Mouse (Mus musculus) c-Kit-positive CD71-negative TER-119-negative erythroid progenitor cells, embryonic 14.5 days (primary cell): Measurements from ENCODE around the gene Ctnnd1.
"Not testable (repeated sequence)": the region's sequence is repeated elsewhere in the genome, so short reads cannot be mapped to it uniquely, and the experiment has no call there.

Source experiments
- DNase-seq: peaks from one replicate; pipeline ENCODE4 v3.0.0-alpha.2; 2013; ENCODE audit warnings: low read depth

The Ctnnd1 gene

DNA sequence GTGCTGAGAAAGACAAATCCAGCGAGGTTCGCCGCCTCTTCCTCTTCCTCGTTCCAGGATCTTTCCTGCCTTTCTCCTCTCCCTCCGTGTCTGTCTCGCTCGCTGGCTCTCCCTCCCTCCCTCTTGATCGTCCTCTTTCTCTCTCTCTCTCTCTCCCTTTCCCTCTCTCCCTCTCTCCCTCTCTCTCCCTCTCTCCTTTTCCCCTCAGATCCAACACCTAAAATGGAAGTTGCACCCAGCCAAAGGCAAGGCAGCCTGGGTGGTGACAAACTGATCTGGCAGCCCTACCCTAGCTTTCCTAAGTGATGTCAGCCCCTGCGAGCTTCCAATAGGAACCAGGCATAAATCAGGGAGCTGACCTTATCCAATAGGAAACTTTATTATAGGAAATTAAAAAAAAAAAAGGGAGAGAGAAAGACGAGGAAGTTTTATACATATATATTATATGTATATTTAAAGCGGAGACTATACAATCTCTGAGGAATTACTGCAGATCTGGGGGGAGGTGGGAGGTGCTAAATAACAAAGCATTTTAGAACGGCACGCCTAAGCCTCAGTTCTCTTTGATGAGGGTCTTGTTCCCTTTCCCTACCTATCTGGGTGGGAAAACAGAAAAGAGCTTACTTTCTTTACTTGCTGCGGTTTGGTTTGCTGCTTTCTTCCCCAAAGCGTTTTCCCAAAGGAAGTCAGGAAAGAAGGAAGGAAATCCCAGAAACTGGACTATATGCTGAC lies at the start of gene Ctnnd1:
TSS of gene Ctnnd1 (minus strand) at position 302 of the 732 bp plus-strand sequence.
- DNase-seq: peak; percentile 70

DNA sequence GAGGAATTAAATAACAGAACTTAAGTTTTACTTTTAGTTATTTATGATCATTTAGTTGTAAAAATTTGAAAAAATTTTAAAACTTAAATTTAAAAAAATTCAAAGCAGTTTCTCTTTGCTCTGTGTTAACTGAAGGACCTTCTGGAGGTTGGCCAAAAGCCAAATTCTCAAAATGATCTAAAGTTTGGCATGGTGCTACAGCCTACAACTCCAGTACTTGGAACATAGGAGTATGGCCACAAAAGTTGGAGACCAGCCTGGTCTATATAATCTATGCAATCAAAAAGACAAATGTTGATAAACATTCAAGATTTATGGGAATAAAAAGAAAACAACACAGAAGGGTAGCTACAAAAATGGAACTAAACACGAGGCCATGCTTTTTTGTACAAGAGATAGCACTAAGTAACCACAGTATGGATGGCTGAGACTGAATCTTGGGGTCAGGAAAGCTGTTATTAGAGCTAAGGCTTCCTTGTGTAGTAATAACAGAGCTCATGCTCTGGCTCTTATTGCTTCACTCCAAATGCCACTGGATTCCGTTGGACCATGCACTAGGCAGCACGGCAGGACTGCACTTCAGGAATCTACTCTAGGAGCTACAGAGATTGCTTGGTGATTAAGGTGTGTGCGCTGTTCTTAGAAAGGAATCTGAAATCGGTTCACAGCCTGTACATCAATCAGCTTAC lies 44.6 kb upstream of the Ctnnd1 start:
- DNase-seq: no peak

DNA sequence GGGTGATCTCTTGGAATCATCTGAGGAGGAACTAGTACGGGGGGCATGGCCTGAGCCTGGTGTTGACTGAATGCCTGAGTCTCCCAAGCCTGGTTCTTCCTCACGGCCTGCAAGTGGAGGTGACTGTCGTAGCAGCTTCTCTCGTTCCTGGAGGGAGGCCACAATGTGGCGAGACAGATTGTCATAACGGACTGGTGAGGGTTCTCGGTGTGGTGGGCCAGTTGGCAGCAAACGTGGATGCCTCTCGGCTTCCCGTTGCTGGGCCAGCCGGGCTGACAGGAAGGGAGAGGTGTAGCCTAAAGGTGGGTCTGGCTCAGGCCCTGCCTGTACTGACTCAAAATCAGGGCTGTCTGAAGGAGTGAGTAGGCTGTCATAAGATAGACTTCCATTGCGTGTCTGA lies 39.5 kb upstream of the Ctnnd1 start:
- DNase-seq: no peak

DNA sequence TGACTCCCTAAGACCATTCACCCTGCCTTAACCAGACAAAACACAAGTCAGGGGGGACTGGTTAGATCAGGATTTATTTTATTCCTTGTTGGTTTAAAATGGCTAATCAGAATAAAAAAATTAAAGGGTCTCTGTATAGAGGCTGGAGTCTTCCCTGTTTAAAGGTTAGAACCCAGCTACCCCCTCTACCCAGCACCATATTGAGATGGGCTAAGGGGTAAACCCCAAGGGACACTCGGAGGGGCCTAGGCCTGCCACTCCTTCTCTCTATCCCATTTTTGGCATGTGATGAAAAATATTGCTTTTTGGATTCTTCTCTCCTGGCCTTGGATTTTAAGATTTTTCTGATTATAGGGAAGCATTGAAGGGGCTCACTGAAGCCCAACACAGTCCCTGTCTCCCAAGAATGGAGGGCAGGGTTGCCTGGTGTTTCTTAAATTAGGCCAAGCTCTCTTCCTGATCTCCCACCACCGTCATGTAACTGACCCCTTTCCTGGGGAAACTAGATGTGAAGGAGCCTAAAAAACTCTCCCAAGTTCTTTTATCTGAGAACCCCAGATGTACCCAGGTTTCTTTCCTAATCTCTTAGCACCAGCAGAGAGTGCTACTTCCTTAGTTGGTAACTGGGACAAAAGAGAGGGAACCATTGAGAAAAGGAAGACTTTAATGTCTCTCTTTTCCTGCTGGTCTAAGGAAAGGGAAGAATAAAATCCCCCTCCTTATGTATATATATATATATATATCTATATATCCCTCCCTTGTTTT lies 37.7 kb upstream of the Ctnnd1 start:
- DNase-seq: no peak

DNA sequence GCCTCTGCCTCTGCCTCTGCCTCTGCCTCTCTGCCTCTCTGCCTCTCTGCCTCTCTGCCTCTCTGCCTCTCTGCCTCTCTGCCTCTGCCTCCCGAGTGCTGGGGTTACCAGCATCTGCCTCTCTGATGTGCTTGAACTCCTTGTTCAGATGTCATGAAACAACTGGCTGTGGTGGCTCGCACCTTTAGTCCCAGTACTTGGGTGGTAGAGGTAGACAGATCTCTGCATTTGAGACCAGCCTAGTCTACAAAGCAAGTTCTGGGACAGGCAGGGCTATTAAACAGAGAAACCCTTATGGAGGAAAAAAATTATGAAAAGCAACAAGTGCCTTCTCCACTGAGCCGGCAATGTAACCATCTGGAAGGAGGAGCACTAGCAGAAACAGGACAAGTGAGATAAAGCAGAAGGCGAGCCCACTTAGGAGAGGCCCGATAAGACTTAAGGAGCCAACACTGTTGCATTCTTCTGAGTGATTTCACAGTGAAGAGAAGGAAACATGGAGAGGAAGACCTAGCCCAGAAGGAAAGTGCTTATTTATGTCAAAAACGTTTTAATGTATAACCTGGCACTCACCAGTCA lies 32.1 kb upstream of the Ctnnd1 start:
- no peak for DNase-seq

DNA sequence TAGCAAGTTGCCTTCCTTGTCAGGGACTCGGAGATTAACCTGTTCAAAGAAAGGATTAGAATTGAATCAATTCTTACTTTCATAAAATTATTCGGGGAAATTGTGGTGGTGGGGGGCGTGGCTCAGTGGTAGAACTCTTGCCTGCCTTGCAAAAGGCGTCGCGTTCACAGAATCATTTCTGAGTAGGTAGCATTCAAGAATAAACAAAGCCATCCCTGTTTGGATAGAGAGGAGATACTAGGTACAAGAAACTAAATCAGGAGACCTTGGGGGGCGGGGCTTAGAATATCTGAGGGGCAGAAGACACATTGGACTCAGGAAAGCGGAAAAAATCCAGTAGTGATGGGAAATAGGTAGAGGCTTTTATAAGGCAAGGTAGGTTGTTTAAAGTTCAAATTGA lies 28.5 kb upstream of the Ctnnd1 start, which contains the start of gene Tmx2:
TSS of gene Tmx2 (minus strand) at position 125 of the 400 bp plus-strand sequence.
- DNase-seq: no peak

DNA sequence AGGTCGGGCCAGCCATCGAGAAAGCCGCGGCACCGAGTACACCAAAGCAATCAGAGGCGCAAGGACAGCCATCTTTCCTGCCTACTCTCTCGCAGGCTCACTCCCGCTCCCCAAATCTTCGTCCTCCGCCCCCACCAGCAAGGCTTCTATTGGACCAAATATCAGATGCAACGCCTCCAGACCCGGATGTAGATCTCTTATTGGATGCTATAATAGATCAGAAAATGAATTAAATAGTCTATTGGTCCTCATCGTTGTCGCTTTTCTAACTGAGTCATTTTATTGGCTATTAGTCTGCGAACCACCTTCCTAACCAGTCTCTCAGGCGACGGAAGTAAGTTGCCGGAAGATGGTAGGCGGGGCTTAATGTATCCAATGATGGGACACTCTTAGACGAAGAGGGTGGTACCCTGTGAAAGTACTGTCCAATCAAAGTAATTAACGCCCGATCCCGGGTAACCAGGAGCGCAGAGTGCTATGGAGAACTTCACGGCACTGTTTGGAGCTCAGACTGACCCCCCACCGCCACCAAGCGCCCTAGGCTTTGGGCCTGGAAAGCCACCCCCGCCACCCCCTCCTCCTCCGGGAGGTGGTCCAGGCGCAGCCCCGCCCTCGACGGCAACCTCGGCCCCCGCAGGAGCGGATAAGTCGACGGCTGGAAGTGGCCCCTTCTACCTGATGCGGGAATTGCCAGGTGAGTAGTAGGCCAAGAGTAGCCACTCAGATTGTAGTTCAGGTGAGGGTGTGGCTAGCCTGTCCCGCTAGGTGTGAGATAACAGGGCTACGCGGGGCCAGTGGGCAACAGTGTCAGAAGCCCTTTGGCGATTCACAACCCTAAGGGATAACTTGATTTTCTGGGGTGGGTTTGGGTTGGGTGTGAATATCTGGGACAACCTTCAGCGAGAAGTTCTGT lies 27.7 kb upstream of the Ctnnd1 start, which contains the start of the genes Gm28635 and Med19:
TSS of gene Gm28635 (minus strand) at position 74 of the 913 bp plus-strand sequence.
TSS of gene Med19 (plus strand) at position 435 of the 913 bp plus-strand sequence.
- DNase-seq: peak; percentile 99

DNA sequence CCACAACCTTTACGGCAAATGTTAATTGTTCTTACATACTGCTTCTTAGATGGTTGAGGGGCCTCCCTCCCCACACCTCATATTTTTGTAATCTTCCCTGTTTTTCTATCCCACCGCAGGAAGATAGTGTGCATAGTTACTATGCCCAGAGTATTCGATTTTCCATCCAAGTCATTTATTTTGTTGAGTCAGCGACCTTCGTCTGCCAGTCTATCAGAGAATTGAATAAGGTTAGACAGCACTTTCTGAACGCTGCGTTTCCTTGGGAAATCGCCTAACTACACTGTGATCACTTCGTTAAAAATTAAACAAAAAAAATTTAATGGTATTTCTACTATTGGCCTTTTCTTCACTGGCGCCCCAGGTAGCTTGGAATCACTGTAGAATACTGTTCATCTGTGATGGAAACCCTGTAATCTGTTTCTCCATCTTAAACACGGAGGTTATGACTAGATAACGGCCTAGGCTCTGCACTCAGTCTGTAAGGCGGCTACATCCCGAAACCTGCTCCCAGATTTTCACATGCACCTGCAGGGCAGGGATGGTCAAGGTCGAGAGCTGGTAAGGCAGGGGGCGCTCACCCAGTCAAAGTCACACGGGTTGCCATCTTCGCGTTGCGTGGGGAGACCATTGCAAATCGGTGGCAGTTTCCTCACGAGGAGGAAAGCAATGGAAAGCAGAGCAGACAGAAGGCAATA lies 26.9 kb upstream of the Ctnnd1 start:
- DNase-seq: no peak

DNA sequence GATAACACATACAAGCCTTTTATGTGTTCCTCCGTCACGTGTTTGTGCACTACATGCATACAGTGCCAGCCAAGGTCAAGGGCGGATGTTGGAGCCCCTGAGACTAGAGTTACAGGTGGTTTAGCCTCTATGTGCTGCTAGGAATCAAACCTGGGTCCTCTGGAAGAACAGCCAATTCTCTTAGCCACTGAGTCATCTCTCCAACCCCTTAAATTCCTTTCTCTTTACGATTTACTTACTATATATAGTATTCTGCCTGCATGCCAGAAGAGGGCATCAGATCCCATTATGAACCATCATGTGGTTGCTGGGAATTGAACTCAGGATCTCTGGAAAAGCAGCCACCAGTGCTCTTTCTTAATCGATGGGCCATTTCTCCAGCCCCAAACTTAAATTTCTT lies 21.0 kb upstream of the Ctnnd1 start:
- not testable (repeated sequence) for DNase-seq

DNA sequence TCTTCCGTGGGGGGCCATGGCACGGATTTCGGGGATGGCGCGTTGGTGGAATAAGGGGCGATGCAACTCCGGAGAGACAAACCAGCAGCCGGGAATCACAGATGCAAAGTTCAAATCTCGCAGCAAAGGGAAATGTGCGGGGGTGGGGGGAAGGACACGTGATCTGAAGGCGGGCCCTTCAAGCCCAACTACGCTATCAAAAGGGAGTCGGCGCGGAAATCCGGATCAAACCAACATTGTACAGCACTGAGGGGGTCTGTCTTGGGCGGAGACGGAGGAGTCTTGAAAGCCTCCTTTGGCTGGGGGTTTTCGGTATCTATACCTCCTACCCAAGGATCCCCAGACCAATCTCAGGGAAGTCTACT lies 20.0 kb upstream of the Ctnnd1 start, which contains the start of gene Selenoh:
TSS of gene Selenoh (minus strand) at position 202 of the 365 bp plus-strand sequence.
- DNase-seq: peak; percentile 87

DNA sequence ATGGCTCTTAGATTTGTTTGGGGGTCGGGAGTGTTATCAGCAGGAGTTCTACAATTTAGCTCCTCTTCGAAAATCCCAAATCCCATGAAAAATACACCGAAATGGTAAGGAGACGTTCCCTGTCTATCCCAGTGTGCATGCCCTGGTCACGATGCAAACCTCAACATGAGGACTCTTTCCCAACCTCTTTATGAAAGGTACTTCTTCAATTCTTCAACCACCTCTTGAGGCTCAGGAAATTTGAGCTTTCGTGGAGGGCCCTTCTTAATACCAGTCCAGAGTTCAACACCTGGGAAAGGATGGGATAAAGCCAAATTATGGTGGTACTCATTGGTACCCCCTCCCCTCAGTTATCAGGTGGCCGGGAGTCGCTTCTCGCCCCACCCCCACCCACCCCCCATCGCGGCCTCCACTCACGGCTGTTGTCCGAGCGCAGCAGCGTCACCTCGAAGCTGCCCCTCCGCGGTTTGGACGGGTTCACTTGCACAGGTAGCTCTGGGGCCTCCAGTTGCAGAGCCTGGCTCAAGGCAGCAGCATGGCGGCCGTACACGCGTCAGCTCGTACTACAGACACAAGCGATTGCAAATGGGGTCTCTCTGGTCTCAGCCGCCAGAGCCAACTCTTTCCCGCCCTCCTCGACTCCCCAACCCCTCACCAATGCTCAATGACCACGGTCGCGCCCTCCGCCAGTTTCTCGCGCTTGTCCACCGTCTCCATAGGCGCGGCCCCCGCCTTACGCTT lies 19.4 kb upstream of the Ctnnd1 start:
- DNase-seq: no peak

DNA sequence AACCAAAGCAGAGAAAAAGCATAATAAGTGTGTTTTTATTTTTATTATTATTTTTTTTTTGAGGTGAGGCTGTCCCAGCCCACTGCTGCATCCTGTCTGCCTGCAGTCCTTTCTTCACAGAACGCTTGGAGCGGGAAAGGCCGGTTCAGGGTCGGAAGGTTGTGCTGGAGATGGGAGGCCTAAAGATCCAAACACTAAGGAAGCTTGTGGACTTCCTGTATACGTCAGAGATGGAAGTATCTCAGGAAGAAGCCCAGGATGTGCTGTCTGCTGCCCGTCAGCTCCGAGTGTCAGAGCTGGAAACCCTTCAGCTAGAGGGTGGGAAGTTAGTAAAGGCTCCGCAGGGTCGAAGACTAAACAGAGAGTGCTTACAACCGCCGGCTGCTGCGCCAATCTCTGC lies 15.5 kb upstream of the Ctnnd1 start:
- DNase-seq: no peak

DNA sequence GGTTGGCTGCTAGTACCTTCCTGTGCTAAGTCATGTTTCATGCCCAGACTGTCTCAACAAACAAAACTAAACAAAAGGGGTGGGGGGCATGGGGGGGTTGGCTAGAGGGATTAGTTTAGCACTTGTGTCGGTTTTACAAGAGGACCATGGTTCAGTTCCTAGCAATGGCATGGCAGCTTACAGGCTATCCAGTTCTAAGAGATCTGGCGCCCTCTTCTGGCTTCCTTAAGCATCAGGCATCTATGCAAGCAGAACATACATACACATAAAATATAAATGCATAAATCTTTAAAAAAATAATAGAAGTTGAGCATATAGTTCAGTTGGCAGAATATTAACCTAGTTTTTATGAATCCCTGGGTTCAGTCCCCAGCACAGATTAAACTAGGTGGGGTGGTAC lies 12.3 kb upstream of the Ctnnd1 start:
- DNase-seq: peak; percentile 69

DNA sequence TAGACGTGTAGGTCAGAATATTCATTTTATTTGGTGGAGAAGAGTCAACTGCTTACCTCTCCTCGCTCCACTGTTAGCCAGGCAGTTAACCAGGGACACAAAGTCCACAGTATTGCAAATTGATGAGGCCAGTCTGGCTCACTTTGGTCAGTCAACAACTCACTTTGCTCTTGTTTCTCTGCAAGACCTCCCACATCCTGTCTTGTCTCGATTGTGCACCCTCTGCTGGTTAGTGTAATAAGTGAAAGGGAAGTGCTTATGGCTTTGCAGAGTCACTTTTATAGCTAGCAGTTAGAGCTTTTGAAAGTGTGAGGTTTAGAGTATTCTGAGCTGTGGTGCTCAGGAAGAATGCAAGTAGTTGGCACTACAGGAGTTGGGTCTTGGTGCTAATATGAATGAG lies 9.7 kb upstream of the Ctnnd1 start:
- DNase-seq: no peak

DNA sequence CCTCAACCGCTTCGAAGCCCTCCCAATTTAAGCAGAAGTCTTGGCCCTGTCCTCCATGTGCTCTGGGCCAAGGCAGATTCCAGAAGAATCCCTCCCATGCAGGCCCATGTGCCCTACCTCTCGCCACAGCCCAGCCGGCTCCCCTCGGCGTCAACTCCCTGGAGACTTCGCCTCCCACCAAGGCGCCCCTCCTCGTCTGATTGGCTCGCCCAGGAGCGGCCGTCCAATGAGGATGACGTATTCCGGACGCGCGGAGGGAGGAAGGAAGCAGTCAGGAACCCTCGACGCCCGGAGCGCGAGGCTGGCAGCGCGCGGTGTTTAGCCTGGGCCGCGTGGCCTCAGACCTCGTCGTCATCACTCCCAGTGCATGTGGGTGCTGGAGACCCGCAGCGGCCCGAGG lies 8.2 kb upstream of the Ctnnd1 start, which contains the start of gene Btbd18:
TSS of gene Btbd18 (plus strand) at position 274 of the 400 bp plus-strand sequence.
- no peak for DNase-seq

DNA sequence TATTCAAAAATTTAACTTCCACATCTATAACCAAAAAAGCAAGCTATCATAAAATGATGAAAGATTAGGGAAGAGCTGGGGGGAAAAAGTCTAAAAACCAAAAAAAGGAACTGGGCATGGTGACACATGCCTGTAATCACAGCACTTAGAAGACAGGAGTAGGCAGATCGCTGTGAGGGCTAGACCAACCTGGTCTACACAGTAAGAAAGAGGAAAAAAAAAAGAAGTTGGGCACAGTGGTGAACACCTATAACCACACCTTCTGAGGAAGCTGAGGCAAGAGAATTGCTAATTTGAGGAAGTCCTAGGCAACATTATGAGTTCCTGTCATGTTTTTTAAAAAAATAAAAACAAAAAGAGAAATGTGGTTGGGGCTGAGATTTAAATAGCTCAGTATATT lies 5.3 kb upstream of the Ctnnd1 start:
- DNase-seq: no peak

DNA sequence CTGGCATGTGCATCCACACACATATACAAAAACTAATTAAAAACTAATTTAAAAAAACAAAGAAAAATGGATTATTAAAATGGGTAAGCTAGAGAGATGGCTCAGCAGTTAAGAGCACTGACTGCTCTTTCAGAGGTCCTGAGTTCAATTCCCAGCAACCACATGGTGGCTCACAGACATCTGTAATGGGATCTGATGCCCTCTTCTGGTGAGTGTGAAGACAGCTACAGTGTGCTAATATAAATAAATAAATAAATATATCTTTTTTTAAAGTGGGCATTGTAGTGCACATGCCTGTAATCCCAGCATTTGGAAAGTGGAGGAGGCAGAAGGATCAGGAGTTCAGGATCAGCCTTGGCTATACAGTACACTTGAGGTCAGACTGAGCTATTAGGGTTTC lies 2.8 kb upstream of the Ctnnd1 start:
- no peak for DNase-seq

DNA sequence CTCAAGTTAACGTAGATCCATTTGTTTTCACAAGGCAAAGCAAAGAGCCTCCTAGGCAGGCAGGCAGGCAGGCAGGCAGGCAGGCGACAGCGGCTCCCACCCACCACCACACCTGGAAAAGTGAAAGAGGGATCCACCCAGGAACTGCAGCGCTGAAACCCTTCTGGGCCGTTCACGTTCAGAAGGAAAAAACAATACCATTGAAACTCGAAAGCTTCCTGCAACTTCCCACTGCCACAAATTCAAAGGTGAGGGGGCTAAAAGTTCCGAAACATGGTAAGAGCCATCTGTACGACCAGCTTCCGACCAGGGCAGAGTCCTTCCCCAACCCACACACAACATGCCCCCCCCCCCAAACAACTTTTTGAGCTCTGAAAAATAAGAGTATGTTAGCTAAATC lies 891 bp downstream of the Ctnnd1 start:
- no peak for DNase-seq

DNA sequence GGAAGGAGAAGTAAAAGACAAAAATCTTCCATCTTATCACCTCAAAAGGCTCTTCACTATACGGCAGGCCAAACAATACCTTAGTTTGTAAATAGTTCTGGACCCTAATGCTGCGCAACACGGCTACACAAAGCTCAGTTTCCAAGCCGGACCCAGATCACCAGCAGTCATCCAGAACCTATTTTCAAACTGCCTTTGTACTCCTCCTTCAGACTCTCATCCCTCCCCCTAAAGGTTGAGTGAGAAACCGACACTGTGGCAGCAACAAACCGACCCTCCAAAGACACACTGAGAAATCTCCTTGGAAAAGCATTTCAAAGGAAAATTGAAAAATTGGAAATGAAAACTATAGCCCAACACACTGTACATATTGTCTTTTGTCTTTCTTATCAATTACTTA lies 2.2 kb downstream of the Ctnnd1 start:
- DNase-seq: no peak

DNA sequence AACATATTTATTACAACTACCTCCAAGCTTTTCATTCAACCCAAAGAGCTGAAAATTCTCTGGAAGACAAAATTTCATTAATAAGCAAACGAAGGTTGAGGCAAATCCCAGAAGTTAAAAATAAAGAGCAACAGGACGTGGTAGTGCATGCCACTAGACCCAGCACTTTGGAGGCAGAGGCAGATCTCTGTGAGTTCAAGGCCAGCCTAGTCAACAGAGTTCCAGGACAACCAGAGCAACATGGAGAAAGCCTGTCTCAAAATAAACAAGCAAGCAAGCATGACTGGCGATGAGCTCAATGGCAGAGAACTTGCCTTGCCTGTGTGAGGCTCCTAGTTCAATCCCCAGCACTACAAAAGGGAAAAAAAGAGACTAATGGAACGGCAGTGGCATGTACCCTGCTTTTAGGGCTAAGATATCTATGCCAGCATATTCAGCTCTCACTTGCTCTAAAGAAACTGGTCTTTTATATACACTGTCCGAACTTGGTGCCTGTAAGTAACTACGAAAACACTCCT lies 3.5 kb downstream of the Ctnnd1 start:
- DNase-seq: no peak
